Mouse (Mus musculus) midbrain, embryonic 11.5 days (tissue): Measurements from ENCODE around the gene Sepsecs. TPM values are rescaled to one million over a fixed set of nuclear protein-coding genes. Genes with fewer than 3 reads are reported as not detected.
A peak's percentile ranks its signal among the peaks of the same experiment; 100 is the strongest.

Experiments
- ATAC-seq: fragments of 200-750 bp; cut with Nextera tagmentation; 2 replicates; pipeline ENCODE4 v1.8.0; 2017; ENCODE audit warnings: moderate TSS enrichment, moderate library complexity; ENCODE audit not compliant: low FRiP score
- DNase-seq: peaks from one replicate; pipeline ENCODE4 v3.0.0; 2015; ENCODE audit warnings: low spot score; ENCODE audit errors: missing footprints
- H3K27ac ChIP-seq: fragments of 300-500 bp; sonication (generic); 2 replicates; pipeline ENCODE4 v1.5.1; 2014; ENCODE audit warnings: low read depth, low read length
- H3K27me3 ChIP-seq: fragments of 300-500 bp; sonication (generic); 2 replicates; pipeline ENCODE4 v1.6.1; 2014; ENCODE audit warnings: mild to moderate bottlenecking, low read length, moderate library complexity, mixed read lengths; ENCODE audit not compliant: control insufficient read depth, insufficient read depth
- H3K36me3 ChIP-seq: fragments of 300-500 bp; sonication (generic); 2 replicates; pipeline ENCODE4 v1.6.1; 2014; ENCODE audit warnings: mild to moderate bottlenecking, low read length, moderate library complexity, mixed read lengths; ENCODE audit not compliant: control insufficient read depth, insufficient read depth
- H3K4me1 ChIP-seq: fragments of 300-500 bp; sonication (generic); 2 replicates; pipeline ENCODE4 v1.6.1; 2014; ENCODE audit warnings: low read length; ENCODE audit not compliant: control insufficient read depth, insufficient read depth
- H3K4me2 ChIP-seq: fragments of 300-500 bp; sonication (generic); 2 replicates; pipeline ENCODE4 v1.6.1; 2014; ENCODE audit warnings: mild to moderate bottlenecking, moderate library complexity
- H3K4me3 ChIP-seq: fragments of 300-500 bp; sonication (generic); 2 replicates; pipeline ENCODE4 v1.5.1; 2014; ENCODE audit warnings: low read depth, low read length
- H3K9ac ChIP-seq: fragments of 300-500 bp; sonication (generic); 2 replicates; pipeline ENCODE4 v1.6.1; 2014; ENCODE audit warnings: low read length
- H3K9me3 ChIP-seq: fragments of 300-500 bp; sonication (generic); 2 replicates; pipeline ENCODE4 v1.6.1; 2016; ENCODE audit warnings: low read length; ENCODE audit not compliant: control insufficient read depth
- WGBS: fragments of 180-500 bp; shearing (Covaris S2); extraction: QIAGEN DNeasy Blood & Tissue Kit; methylation state at CpG from one replicate; pipeline ENCODE4 v1.1.7; 2014; 5-methylcytosine and 5-hydroxymethylcytosine counted together
- polyA plus RNA-seq: library from polyadenylated mRNA; unstranded; fragments of >200 nt; fragmentation: Nextera tagmentation; extraction: Ambion mirVana; gene quantifications from 2 replicates; pipeline ENCODE4 v1.2.1, GENCODE M21; 2014

The Sepsecs gene
- polyA plus RNA-seq, 1 experiment from 2014 or later: 8.0 TPM

- no peaks in the 10 kb centered on the region for H3K4me1 ChIP-seq
- no peak overlapping the region for H3K4me2 ChIP-seq
- no peak overlapping the region for H3K4me3 ChIP-seq
- no peaks in the 10 kb centered on the region for H3K36me3 ChIP-seq
- no peaks in the 10 kb centered on the region for H3K9me3 ChIP-seq
- ATAC-seq (no peak), DNase-seq (peak; percentile 47)
- H3K27ac ChIP-seq: no peak overlapping the region
- 79% methylated on average over 11 of the region's 11 CpGs for WGBS
- no peaks in the 10 kb centered on the region for H3K27me3 ChIP-seq
- H3K9ac ChIP-seq: no peak overlapping the region
These were observed 33.3 kb downstream of the Sepsecs start for GRCm38 (mm10) chr5:52636025-52636755.

GRCm38 (mm10) chr5:52634017-52634416, 35.5 kb downstream of the Sepsecs start:
- 29% methylated on average over 8 of the region's 8 CpGs for WGBS
- ATAC-seq: peak; percentile 74
- Histone ChIP-seq H3K9me3 (no peaks in the 10 kb centered on the region), H3K4me1 (no peaks in the 10 kb centered on the region), H3K4me2 (no peak overlapping the region), H3K27ac (no peak overlapping the region), H3K36me3 (no peaks in the 10 kb centered on the region), H3K4me3 (no peak overlapping the region), H3K27me3 (no peaks in the 10 kb centered on the region), H3K9ac (no peak overlapping the region)
- DNase-seq: peak; percentile 91

- ATAC-seq: no peak
These were observed 39.0 kb downstream of the Sepsecs start for GRCm38 (mm10) chr5:52630541-52630940.

GRCm38 (mm10) chr5:52629214-52629613, 40.3 kb downstream of the Sepsecs start:
- Histone ChIP-seq H3K27ac (no peak overlapping the region), H3K36me3 (no peaks in the 10 kb centered on the region), H3K27me3 (no peaks in the 10 kb centered on the region), H3K9ac (no peak overlapping the region), H3K4me3 (no peak overlapping the region), H3K4me1 (no peaks in the 10 kb centered on the region; the same call in 1 of the 2 replicates), H3K4me2 (no peak overlapping the region), H3K9me3 (no peaks in the 10 kb centered on the region)
- DNase-seq (peak; percentile 53), ATAC-seq (no peak)
- WGBS: 87% methylated on average over 6 of the region's 6 CpGs

More at GRCm38 (mm10) chr5:52630541-52630940, 39.0 kb downstream of the Sepsecs start:
- no peak overlapping the region for H3K4me3 ChIP-seq
- H3K9ac ChIP-seq: no peak overlapping the region
- WGBS: 95% methylated on average over 1 of the region's 1 CpGs
- H3K27me3 ChIP-seq: no peaks in the 10 kb centered on the region
- H3K4me2 ChIP-seq: no peak overlapping the region
- no peaks in the 10 kb centered on the region for H3K36me3 ChIP-seq
- no peaks in the 10 kb centered on the region; the same call in 1 of the 2 replicates for H3K4me1 ChIP-seq
- H3K27ac ChIP-seq: no peak overlapping the region
- peak; percentile 14 for DNase-seq
- no peaks in the 10 kb centered on the region for H3K9me3 ChIP-seq

DNA sequence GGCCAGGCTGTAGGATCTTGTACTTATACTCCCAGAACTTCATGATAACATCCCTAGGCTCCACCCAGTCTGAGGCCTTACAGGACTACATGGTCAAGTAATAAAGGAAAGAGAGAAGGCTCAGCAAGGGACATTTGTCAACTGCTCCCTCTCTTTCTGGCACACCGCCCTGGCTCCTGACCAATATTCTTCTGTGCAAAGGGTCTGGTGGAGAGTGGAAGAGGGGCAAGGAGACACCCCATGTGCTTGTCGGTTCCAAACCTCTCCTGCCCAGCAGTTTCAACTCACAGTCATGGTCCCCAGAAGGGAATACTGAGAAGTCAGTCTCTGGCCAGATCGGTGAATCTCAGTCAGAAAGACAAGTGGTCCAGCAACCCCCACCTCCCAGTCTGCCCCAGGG, 40.7 kb downstream of the Sepsecs start:
- no peak overlapping the region for H3K4me2 ChIP-seq
- no peak overlapping the region for H3K27ac ChIP-seq
- no peaks in the 10 kb centered on the region for H3K36me3 ChIP-seq
- H3K9me3 ChIP-seq: no peaks in the 10 kb centered on the region
- no peak for ATAC-seq
- no peaks in the 10 kb centered on the region; the same call in 1 of the 2 replicates for H3K4me1 ChIP-seq
- no peaks in the 10 kb centered on the region for H3K27me3 ChIP-seq
- H3K4me3 ChIP-seq: no peak overlapping the region
- DNase-seq: no peak
- WGBS: 84% methylated on average over 3 of the region's 3 CpGs
- H3K9ac ChIP-seq: no peak overlapping the region

DNA sequence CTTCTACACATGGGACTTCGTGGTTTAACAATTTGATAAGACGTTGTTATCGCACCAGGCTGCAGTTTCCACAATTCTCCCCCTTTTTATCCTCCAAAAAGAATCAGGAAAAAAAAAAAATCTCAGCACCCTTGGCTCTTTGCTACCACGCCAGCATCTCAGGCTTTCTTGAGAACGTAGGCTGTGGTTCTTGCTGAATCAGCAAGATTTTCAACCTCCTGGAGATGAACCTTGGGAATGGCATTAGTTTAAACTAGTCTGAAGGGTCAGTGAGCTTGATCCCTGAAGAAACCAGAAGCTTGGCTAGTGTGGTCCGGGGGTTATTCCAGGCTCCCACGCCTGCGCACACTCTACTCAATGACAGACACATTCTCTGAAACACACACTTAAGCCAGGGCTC, 41.8 kb downstream of the Sepsecs start:
- H3K36me3 ChIP-seq: no peaks in the 10 kb centered on the region
- no peaks in the 10 kb centered on the region; the same call in 1 of the 2 replicates for H3K4me1 ChIP-seq
- ATAC-seq (no peak), DNase-seq (no peak)
- WGBS: 87% methylated on average over 8 of the region's 8 CpGs
- H3K27ac ChIP-seq: no peak overlapping the region
- H3K9me3 ChIP-seq: no peaks in the 10 kb centered on the region
- H3K9ac ChIP-seq: no peak overlapping the region
- no peak overlapping the region for H3K4me2 ChIP-seq
- H3K27me3 ChIP-seq: no peaks in the 10 kb centered on the region
- no peak overlapping the region for H3K4me3 ChIP-seq

DNA sequence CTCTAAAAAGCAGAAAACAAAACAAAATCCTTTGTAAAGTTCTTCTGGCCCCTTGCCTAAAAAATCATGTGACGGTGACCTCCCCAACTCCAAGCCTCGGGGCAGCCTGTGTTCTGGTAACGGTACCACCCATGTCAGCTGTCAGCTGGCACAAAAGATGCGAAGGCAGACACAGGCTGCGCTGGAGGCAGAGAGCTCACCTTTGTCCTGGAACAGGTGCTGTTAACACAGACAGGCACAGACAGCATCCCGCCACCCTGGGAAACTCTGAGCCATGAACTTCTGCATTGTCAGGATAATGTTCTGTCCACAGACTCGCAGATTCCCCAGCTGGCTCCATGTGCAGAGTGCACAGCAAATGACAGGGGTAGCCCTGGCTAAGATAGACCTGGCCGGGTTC, 43.4 kb downstream of the Sepsecs start:
- DNase-seq (peak; percentile 70), ATAC-seq (peak; percentile 31)
- WGBS: 63% methylated on average over 8 of the region's 8 CpGs
- no peak overlapping the region for H3K27ac ChIP-seq
- no peak overlapping the region for H3K4me3 ChIP-seq
- no peaks in the 10 kb centered on the region for H3K9me3 ChIP-seq
- no peaks in the 10 kb centered on the region for H3K27me3 ChIP-seq
- no peaks in the 10 kb centered on the region; the same call in 1 of the 2 replicates for H3K4me1 ChIP-seq
- H3K4me2 ChIP-seq: no peak overlapping the region
- no peaks in the 10 kb centered on the region for H3K36me3 ChIP-seq
- no peak overlapping the region for H3K9ac ChIP-seq

- no peaks in the 10 kb centered on the region; the same call in 1 of the 2 replicates for H3K4me1 ChIP-seq
- H3K27me3 ChIP-seq: no peaks in the 10 kb centered on the region
- no peak overlapping the region for H3K27ac ChIP-seq
- 95% methylated on average over 1 of the region's 1 CpGs for WGBS
- no peak overlapping the region for H3K4me2 ChIP-seq
- ATAC-seq (no peak), DNase-seq (peak; percentile 31)
- no peak overlapping the region for H3K9ac ChIP-seq
- H3K36me3 ChIP-seq: no peaks in the 10 kb centered on the region
- H3K9me3 ChIP-seq: no peaks in the 10 kb centered on the region
- no peak overlapping the region for H3K4me3 ChIP-seq
These were observed 44.6 kb downstream of the Sepsecs start for GRCm38 (mm10) chr5:52624956-52625355.

GRCm38 (mm10) chr5:52623099-52623498, 46.4 kb downstream of the Sepsecs start:
- no peak overlapping the region for H3K9ac ChIP-seq
- no peaks in the 10 kb centered on the region for H3K9me3 ChIP-seq
- H3K4me1 ChIP-seq: peaks cover 2% of the 10 kb centered on the region
- DNase-seq (peak; percentile 47), ATAC-seq (no peak)
- H3K4me3 ChIP-seq: no peak overlapping the region
- no peaks in the 10 kb centered on the region for H3K36me3 ChIP-seq
- no peak overlapping the region for H3K4me2 ChIP-seq
- H3K27me3 ChIP-seq: no peaks in the 10 kb centered on the region
- 85% methylated on average over 2 of the region's 2 CpGs for WGBS
- H3K27ac ChIP-seq: no peak overlapping the region
